Mouse (Mus musculus): ENCODE measurements around the gene Olfr223. TPM values are rescaled to one million over a fixed set of nuclear protein-coding genes. Genes with fewer than 3 reads are reported as not detected.

Gene Olfr223
- not detected in 2 replicates for polyA plus RNA-seq (2012; rRNA removed)

- H3K4me1 ChIP-seq (ENCODE audit: control insufficient read depth, insufficient read depth, low read length), result no peaks in the 10 kb centered on the region
- H3K4me3 ChIP-seq (ENCODE audit: insufficient read depth, low read length), result no peak within 1 kb of the TSS
- no peak for TF ChIP-seq CTCF (IDR thresholded peaks at IDR 0.05; ENCODE audit: extremely low read depth, insufficient read depth, low read length)
- no peak for TF ChIP-seq POLR2A (IDR thresholded peaks at IDR 0.05; ENCODE audit: extremely low read depth, insufficient read depth, low read length)
- no peak within 1 kb of the TSS for H3K27ac ChIP-seq (ENCODE audit: insufficient read depth, low read length)
Measured at GRCm38 (mm10) chr11:59593189-59593588, at the start of gene Olfr223. Gene Olfr223 (minus strand): TSS chr11:59593289.

DNA sequence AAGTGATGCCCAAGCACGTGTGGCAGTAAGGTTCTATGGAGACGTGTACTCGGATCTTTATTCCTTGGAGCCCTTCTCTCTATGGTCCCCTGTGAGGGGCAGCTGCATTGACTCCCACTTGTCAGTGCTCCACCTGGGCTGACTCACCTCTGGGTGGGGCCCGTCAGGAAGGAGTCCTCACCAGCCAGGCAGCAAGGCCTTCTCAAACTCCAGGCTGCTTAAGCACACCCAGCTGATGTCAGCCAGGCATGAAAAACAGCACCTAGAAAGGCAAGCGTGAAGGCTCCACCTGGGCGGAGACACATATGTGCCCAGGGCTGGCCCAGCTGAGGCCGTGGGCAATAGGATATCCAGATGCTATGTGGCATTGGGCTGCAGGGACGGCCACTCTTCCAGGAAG lies 49.3 kb upstream of the Olfr223 start:
- no peak overlapping the region for H3K4me3 ChIP-seq (ENCODE audit: insufficient read depth, low read length)
- H3K4me1 ChIP-seq (ENCODE audit: control insufficient read depth, insufficient read depth, low read length), result no peaks in the 10 kb centered on the region
- no peak overlapping the region for H3K27ac ChIP-seq (ENCODE audit: insufficient read depth, low read length)
- TF ChIP-seq POLR2A (IDR thresholded peaks at IDR 0.05; ENCODE audit: extremely low read depth, insufficient read depth, low read length) (no peak), CTCF (IDR thresholded peaks at IDR 0.05; ENCODE audit: extremely low read depth, insufficient read depth, low read length) (no peak)

GRCm38 (mm10) chr11:59641227-59641626 lies 48.1 kb upstream of the Olfr223 start:
- no peaks in the 10 kb centered on the region for H3K4me1 ChIP-seq (ENCODE audit: control insufficient read depth, insufficient read depth, low read length)
- no peak overlapping the region for H3K27ac ChIP-seq (ENCODE audit: insufficient read depth, low read length)
- no peak overlapping the region for H3K4me3 ChIP-seq (ENCODE audit: insufficient read depth, low read length)
- TF ChIP-seq CTCF (IDR thresholded peaks at IDR 0.05; ENCODE audit: extremely low read depth, insufficient read depth, low read length) (0 out of 2 replicates have a peak, but pooled peaks have one; percentile 29), POLR2A (IDR thresholded peaks at IDR 0.05; ENCODE audit: extremely low read depth, insufficient read depth, low read length) (no peak)

GRCm38 (mm10) chr11:59639957-59640643 lies 47.0 kb upstream of the Olfr223 start:
- H3K27ac ChIP-seq (ENCODE audit: insufficient read depth, low read length), result no peak overlapping the region
- no peak overlapping the region for H3K4me3 ChIP-seq (ENCODE audit: insufficient read depth, low read length)
- no peak for TF ChIP-seq POLR2A (IDR thresholded peaks at IDR 0.05; ENCODE audit: extremely low read depth, insufficient read depth, low read length)
- no peak for TF ChIP-seq CTCF (IDR thresholded peaks at IDR 0.05; ENCODE audit: extremely low read depth, insufficient read depth, low read length)
- H3K4me1 ChIP-seq (ENCODE audit: control insufficient read depth, insufficient read depth, low read length), result no peaks in the 10 kb centered on the region

DNA sequence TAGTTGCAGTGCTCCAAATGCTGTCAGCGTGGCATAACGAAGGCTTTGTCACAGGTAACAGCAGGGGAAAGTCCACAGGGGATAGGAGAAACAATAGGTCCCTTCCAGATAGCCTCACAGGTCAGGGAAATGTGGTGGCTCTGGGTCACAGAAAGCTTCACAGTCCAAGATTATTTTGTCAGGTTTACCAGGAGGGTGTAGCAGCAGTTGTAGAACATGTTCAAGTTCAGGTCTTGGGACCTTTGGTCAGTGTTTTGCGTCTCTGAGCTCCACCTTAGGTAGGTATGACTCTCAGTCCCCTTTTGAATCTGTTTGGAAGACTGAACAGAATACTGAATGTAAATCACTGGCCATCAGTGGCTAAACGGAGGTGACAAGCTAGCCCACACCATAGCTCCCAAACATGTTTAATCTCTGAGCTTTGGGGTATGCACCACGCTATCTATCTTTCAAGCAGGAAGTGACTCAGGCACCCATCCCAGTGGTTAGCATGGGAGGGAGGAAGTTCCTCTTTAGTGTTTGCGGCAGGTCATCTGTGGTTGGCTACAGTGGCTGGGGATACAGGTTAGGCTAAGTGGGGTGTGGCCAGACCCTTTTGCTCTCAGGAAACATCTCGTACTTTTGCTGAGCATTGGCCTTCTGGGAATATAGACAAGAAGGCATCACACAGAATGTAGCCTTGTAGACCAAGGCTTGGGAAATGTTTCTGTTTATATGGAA lies 43.8 kb upstream of the Olfr223 start:
- Histone ChIP-seq H3K27ac (ENCODE audit: insufficient read depth, low read length) (no peak overlapping the region), H3K4me3 (ENCODE audit: insufficient read depth, low read length) (no peak overlapping the region), H3K4me1 (ENCODE audit: control insufficient read depth, insufficient read depth, low read length) (no peaks in the 10 kb centered on the region)
- no peak for TF ChIP-seq POLR2A (IDR thresholded peaks at IDR 0.05; ENCODE audit: extremely low read depth, insufficient read depth, low read length)

GRCm38 (mm10) chr11:59635821-59636694 lies 43.0 kb upstream of the Olfr223 start:
- Histone ChIP-seq H3K4me3 (ENCODE audit: insufficient read depth, low read length) (no peak overlapping the region), H3K4me1 (ENCODE audit: control insufficient read depth, insufficient read depth, low read length) (no peaks in the 10 kb centered on the region), H3K27ac (ENCODE audit: insufficient read depth, low read length) (no peak overlapping the region)
- no peak for TF ChIP-seq POLR2A (IDR thresholded peaks at IDR 0.05; ENCODE audit: extremely low read depth, insufficient read depth, low read length)
- TF ChIP-seq CTCF (IDR thresholded peaks at IDR 0.05; ENCODE audit: extremely low read depth, insufficient read depth, low read length), result no peak

GRCm38 (mm10) chr11:59635251-59635795 lies 42.2 kb upstream of the Olfr223 start:
- Histone ChIP-seq H3K4me1 (ENCODE audit: control insufficient read depth, insufficient read depth, low read length) (no peaks in the 10 kb centered on the region), H3K4me3 (ENCODE audit: insufficient read depth, low read length) (no peak overlapping the region), H3K27ac (ENCODE audit: insufficient read depth, low read length) (no peak overlapping the region)
- TF ChIP-seq POLR2A (IDR thresholded peaks at IDR 0.05; ENCODE audit: extremely low read depth, insufficient read depth, low read length) (no peak), CTCF (IDR thresholded peaks at IDR 0.05; ENCODE audit: extremely low read depth, insufficient read depth, low read length) (no peak)

- H3K4me3 ChIP-seq (ENCODE audit: insufficient read depth, low read length), result no peak overlapping the region
- TF ChIP-seq POLR2A (IDR thresholded peaks at IDR 0.05; ENCODE audit: extremely low read depth, insufficient read depth, low read length) (no peak), CTCF (IDR thresholded peaks at IDR 0.05; ENCODE audit: extremely low read depth, insufficient read depth, low read length) (no peak)
- H3K27ac ChIP-seq (ENCODE audit: insufficient read depth, low read length), result no peak overlapping the region
- no peaks in the 10 kb centered on the region for H3K4me1 ChIP-seq (ENCODE audit: control insufficient read depth, insufficient read depth, low read length)
Measured at GRCm38 (mm10) chr11:59634001-59634660, 41.0 kb upstream of the Olfr223 start.

GRCm38 (mm10) chr11:59633037-59633436 lies 39.9 kb upstream of the Olfr223 start:
- TF ChIP-seq POLR2A (IDR thresholded peaks at IDR 0.05; ENCODE audit: extremely low read depth, insufficient read depth, low read length) (no peak), CTCF (IDR thresholded peaks at IDR 0.05; ENCODE audit: extremely low read depth, insufficient read depth, low read length) (peak; percentile 78)
- no peaks in the 10 kb centered on the region for H3K4me1 ChIP-seq (ENCODE audit: control insufficient read depth, insufficient read depth, low read length)
- H3K27ac ChIP-seq (ENCODE audit: insufficient read depth, low read length), result no peak overlapping the region
- no peak overlapping the region for H3K4me3 ChIP-seq (ENCODE audit: insufficient read depth, low read length)

All from cortical plate, adult 2 months (tissue).